Mouse (Mus musculus) right cerebral cortex, postnatal 10 days (tissue): ENCODE measurements around the gene Dag1.
A peak's percentile ranks its signal among the peaks of the same experiment; 100 is the strongest.
"Not testable (repeated sequence)": the region's sequence is repeated elsewhere in the genome, so short reads cannot be mapped to it uniquely, and the experiment has no call there.

ENCODE experiments used
- DNase-seq, 2 experiments: peaks; one replicate each; pipeline ENCODE4 v3.0.0; 2021; ENCODE audit warnings: low spot score in 2 of 2

Dag1 gene

DNA sequence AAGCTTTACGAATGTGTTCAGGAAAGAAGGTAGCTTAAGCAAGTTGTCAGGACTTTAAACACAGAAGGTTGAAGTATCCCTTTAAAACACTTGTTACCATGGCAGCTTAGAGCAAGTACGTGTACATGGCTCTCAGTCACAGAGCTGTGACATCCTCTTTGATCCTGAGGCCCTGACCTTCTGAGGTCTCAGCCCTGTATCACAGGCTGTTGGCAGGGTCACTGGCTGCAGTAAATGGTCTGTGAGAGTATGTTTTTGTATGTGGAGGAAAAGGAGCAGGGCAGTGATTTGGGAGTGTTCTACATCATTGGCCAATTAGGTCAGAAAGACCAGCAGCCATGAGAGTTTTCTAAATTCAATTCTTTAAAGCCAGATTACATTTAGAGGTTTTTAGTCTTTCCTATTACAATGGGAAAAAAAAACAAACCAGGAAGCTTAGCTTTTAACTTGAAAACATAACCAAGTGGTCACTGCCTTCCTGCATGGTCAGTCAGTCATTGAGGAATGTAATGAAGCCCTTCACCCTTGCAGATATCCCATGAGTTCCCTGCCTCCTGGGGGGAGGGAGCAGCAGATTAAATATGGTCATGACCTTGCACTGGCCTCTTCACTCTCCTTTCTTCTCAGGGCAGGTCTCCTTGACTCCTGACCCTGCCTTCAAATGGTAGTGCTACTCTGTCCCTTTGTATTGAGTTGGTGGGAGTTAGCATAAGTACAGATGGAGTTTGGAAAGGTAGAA, 35.7 kb downstream of the Dag1 start:
- no peak for DNase-seq

DNA sequence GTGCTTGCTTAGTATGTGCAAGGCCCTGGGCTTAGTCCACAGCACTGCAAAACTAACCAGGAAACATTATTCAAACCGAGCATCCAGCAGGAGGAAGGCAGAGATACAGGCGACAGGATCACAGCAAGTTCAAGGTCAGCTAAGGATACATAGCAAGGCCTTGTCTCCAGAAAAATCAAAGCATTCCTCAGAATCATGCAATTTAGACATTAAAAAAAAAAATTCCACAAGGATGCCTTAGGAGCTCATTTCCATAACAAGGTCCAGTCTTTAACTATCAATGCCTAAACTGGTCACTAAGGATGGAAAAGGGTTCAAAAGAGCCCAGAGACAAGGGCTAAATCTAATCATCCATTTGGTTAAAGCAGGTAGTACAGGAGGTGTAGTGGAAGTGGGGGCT, 38.6 kb downstream of the Dag1 start:
- DNase-seq: no peak

DNA sequence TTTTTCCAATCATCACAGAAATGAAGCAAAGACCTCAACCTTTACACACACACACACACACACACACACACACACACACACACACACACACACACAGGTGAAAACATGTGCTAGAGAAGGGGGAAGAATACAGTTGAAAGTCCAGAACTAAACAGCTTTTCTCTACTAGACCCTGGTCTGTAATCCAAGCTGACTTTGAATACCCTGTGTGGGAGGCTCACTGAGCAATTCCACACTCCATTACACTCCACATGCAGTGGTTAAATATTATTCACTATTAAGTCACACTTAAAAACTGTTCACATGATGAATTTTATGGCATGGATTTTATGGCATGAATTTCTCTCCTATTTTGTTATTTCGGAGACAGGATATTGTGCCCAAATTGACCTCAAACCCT, 40.1 kb downstream of the Dag1 start:
- no peak for DNase-seq

DNA sequence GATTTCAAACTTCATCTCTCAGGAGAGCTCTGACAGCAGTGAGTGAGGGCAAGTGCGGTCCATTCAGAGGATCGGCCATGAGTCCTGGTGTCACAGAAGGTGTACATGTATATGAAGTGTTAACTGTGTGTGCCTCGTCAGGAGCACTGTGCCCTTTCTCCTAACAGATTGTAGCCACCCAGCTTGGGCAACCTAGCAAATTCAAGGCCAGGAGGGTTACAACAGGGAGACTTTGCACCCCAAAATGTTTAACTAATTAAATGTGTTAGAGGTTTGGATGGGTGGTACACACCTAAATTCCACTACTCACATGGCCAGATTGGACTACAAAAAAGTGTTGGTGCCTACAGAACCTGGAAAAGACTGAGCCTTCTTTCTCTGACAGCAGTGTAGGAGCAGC, 42.2 kb downstream of the Dag1 start:
- no peak for DNase-seq

DNA sequence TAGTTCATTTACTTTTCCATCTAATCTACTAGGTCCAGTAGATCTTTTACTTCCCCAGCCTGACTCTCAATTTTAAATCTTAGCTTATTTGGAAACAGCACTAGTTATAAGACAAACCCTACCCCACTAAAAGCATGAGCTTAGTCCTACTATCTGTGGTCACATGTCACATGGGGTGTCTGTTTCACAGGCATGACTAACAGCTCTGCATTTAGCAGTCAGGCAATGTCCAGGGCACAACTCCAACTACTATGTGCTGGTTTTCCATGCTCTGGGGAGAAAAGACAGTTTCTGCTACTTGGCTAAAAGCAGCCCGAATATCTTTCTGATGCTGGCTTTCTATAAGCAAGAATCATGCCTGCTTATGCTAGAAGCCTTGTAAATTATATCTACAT, 43.4 kb downstream of the Dag1 start:
- peak; percentile 53 to 75 for DNase-seq

DNA sequence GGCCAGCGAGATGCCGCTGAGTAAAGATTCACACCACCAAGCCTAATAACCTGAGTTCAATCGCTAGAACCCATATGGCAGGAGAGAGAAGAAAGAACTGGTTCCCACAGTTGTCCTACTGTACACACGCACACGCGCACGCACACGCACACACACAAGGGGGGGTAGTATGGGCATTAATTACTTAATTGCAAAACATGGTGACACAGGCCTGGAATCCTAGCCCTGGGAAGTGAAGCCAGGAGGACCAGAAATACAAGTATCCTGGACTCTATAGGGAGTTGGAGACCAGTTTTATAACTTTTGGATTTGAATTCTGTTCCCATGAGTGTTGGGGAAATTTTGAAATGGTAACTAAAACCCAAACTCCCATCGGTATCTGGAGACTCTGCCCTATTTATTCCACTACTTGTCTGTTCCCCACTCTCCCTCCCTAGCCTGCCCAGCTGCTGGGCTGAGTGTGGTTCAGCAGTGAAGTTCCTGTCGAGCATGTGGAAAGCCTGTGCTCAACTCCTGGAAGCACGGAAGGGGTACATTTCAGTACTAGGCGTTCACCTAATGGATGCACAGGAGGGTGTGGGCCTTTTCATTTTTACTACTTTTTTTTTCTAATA, 43.9 kb downstream of the Dag1 start:
- no peak for DNase-seq

DNA sequence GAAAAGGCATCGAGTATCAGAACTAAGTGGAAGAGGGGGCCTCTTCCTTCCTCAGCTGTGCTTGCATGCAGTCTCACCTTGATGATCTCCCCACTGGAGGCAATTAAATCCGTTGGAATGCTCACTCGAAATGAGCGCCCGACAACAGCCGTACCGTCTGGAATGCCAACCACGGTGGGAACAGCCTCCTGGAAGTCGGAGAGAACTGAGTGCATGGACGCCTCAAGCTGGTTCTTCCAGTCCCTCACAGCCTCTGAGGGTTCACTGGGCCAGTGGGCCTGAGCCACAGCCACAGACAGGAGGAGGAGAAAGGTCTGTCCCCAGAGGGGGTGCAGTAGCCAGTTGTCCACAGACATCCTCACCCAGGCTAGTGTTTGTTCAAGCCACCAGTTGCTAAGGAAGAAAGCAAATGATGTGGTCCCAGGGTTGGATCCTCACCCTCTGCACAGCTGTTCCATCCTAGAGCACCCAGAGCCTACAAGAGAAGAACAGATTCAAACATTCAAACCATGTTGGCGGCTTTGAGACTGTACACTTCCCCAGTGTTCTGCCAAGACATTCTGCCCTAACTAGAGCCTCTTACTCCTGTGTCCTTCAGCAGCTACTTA, 45.7 kb downstream of the Dag1 start:
- DNase-seq: no peak

DNA sequence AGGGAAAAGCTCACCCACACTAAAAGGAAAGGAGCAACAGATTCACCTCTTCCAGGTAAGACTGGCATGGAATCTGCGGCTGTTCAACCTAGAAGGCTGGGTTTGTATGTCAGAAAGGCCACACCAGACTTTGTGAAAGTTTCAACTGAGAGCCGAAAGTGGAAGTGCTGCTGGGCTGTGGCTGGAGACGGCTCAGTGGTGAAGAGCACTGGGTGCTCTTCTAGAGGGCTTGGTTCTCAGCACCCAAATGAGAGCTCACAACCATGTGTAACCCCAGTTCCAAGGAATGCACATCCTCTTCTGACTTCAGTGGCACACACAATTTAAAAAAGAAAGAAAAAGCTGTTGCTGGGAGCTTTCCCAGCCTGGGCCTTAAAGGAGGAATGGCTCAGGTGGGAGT, 46.4 kb downstream of the Dag1 start:
- no peak for DNase-seq

DNA sequence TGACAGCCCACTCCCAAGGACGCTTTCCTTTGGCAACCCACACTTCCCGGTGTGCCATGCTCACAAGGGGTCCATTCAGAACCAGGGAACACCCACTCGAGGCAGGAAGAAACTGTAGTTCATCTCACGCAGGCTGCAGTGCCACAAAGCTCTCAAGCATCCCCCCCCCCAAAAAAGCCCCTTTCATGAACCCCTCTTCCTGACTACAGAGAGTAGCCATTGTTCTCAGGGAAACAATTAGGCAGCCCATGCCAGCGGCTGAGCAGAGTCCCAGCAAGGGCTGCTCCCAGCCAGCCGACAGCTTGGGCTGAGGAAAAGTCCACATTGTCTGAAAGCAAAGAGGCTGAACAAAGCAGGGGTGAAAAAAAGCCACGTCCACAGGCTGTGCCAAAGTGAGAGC, 50.7 kb downstream of the Dag1 start:
- no peak for DNase-seq

DNA sequence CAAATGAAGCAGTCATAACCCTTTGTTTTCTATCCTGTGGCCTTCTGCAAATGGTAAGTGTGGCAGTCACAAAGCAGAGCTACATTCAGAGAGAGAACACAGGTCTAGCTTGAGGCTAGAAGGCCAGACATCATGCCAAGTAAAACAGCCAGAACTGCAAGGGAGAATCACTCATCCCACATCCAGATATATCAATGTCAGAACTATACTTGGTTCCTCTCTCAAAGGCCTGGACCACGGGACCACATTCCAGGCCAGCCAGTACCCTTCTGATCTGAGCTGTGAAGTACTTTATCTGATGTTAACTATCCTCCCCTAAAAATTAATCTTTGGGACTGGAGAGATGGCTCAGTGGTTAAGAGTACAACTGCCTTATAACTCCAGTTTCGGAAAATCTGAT, 51.3 kb downstream of the Dag1 start:
- no peak for DNase-seq

DNA sequence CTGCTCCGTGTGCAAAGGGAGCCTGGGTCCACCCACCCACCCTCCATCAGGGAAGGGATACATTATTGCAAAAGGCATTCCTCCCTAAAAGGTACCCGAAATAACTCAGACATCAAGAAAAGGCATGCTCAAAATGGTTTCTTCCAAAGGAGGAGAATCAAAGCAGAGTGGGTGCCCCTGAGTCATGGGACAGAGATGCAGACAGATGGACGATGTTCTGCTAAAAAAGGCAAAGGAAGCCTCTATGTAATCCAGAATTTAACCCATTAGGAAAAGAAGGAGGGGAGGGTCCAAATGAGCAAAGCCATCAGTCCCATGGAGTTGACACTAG, 58.2 kb downstream of the Dag1 start:
- peak in 1 of 2 experiments; percentile 58 for DNase-seq

DNA sequence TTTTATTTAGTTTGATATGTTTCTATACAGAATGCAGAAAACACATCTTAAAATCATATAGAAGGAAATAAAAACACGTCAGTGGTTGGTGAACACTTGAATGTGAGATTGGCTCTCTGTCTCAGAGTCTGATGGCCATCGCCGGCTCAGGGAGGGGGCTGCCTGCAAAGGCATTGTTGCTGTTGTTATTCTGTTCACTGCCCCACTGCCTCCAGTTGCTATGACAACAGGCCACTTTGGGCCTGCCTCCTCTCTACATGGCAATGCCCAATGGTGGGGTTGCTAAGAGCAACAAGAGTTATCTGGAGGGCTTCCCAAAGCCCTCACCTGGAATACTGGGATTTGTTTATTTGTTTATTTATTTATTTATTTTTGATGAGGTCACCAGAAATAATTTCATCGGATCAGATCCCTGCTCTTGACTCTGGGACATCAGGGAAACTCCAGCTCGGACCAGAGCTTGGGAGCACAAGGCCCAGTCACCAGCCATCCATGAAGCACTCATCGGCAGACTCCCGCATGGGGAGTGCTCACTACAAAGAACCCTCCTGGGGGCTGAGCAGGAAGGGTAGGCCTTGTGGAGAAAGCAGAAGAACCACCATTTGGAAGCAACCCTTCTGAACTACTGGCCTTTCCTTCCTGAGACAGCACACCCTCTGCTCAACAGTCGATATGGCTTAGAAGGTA, 58.7 kb downstream of the Dag1 start:
- DNase-seq: peak; percentile 70 to 77

DNA sequence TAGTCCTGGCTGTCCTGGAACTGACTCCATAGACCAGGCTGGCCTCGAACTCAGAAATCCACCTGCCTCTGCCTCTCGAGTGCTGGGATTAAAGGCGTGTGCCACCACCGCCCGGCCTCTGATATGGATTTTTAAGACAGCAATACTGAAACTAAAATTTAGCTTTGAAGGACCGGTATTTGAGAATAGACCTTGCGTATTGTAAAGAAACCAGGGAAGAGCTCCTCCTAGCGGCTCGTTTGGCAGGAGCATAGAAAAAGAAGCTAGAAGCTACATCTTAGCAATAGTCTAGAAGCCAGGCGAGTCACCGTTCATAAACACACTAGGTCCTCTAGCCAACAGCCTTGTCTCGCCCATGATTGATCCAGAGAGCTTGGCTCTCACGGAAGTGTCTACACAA, 60.7 kb downstream of the Dag1 start:
- DNase-seq: peak; percentile 82 to 87

DNA sequence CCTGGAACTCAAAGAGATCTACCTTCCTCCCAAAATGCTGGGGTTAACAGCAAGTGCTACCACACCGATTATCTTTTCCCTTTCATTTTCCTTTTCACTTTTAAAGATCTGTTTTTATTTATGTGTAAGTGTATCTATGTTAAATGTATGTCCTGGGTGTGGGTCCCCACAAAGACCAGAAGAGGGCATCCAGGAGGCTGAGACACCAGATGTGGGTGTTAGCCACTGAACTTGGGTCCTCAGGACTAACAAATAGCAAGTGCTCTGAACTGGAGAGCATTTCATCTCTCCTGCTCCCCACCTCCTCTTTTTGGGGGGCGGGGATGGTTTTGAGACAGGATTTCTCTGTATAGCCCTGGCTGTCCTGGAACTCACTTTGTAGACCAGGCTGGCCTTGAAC, 61.6 kb downstream of the Dag1 start:
- DNase-seq: no peak

DNA sequence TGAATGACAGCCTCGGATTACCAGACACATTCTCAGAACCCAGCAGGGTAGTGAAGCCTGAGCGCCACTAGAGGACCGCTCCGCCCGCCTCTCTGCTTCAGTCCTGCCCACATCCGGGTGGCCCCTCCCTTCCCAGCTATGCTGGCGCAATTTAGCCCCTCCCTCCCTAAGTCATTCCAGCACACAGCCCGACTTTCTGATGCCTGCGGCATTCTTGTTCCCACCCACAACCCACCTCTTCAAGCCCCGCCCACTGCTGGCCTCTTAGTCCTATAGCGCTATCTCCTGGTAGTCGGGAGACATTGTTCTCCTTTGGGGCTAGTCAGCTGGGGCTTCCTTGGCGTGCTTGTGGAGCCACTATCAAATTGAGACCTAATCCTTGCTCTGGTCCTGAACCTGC, 62.6 kb downstream of the Dag1 start:
- DNase-seq: peak; percentile 95 to 97

DNA sequence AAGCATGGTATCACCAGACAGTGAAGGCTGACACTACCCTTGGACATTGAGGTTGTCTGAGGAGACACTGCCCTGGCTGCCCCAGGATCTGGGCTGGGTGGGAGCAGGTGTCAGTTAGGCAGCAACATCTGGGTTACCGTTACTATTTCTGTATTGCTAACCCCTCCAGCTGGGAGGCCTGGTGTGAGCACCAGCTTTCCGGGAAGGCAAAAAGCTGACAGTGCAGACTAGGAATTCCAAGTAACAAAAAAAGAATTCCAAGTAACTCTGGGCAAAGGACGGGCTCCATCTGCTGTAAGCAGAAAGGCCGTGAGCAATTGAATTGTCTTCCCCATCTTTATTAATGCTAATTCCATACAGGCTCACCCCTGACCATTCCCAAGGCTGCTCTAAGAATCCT, 65.1 kb downstream of the Dag1 start:
- no peak for DNase-seq

DNA sequence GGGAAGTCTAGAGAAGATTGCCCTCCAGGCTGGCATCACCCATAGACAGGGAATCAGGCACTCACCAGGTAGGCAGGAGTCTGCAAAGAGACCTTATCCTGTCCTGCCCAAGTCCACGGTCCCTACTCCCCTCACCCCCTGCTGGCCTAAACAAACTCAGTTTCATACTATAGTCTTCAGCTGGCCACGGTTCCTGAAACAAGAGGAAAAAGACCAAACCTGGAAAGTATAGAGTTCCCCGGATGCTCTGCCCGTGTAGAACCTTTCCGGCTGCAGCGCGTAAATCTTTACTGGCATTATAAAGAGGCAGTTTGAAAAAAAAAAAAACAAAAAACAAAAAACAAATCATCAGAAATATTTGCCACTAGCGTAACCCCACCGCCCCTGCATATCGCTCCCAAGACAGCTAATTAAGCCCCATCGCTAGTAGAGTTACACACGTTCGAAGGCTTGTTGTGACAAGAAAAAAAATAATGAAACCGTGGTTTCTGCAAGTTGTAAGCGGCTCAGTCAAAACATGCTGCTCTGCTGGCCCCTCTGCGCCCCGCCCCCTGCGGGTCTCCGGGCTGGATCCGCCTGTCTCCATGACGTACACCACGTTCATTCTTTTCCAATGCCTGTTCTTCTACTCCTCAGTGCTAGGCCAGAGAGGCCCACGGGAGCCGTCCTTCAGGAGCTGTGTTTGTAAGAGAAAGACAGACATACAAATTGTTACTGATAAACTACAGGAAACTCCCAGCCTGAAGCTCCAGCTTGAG, 66.7 kb downstream of the Dag1 start:
- DNase-seq: no peak

DNA sequence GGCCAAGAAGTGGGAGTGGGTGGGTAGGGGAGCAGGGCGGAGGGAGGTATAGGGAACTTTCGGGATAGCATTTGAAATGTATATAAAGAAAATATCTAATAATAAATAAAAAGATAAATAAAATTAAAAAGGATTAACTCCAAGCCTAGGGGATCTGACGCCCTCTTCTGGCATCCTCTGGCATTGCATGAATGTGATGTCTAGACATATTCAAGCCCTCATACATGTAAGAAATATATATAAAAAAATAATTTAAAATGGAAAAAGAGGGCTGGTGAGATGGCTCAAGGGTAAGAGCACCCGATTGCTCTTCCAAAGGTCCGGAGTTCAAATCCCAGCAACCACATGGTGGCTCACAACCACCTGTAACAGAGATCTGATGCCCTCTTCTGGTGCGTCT, 67.5 kb downstream of the Dag1 start:
- not testable (repeated sequence) for DNase-seq

DNA sequence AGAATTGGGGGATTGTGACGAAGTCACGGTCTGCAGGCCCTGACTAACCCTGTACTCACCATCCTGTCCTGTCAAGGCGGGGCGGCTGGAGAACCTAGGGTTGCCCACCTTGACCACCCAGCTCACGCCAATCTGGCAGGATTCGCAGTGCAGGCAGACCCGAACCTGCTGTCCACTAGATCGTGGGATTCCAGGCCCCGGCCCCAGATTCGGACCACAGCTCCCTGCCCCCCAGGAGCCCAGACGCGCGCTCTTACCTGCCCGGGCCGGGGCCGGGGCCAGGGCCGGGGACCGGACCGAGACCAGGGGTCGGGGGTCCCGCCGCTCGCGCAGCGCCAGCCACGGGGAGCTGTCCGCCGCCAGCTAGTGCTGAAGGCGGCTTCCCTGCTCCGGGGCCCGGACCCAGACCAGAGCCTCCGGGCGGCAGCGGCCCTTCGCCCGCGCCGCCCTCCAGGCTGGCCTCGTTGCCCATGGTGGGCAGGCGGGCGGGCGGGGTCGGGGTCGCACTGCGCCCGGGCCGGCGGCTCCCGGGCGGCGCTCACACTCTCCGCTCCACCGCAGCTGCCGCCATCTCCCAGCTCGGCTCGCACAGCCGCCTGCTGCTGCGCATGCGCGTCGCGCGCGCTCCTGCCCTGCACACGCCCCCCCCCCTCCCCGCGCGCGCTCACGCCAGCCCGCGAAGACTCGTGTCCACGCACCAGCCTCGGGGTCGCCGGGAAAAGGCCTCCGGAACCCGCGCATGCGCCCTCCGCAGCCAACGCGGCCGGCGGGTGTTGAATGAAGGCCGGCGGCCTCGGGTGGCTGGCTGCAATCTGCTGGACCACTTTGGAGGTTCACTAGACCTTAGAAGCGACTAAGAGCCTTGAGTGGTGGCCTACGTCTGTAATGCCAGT, 73.7 kb downstream of the Dag1 start, which contains the start of gene Bsn:
Gene Bsn, minus strand, starts transcription at position 598 of the 893 bp plus-strand sequence.
- DNase-seq: peak; percentile 89 to 92

DNA sequence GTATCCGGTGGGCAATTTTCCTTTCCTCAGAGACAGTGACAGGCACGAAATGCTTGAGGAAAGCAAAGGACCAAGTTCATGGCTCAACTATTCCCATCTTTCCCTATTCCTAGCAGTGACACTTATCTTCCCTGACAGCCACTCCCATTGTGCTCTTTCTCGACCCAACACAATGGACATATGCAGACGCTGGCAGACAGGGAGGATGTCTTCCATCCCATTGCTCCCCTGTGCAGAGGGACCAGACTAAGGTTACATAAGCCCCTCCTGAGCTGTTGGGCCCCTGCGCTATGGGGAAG, 74.3 kb downstream of the Dag1 start:
- no peak for DNase-seq

DNA sequence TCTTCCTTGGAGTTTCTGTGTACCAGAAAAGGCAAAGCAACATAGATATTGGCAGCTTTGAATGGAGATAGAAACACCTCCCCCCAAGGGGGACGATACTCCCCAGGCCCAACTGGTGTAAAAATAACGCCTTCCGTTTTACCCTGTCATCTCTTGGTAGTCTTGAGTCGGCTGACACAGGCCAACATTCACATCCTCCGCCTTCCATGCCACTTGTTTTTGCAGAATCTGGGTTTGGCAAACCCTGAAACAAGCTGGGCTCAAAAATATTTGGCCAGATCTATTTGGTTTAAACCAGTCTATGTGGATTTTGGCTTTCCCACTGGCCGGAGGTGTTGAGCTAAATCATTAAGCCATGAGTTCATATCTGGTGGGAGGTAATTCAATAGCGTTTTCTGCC, 74.7 kb downstream of the Dag1 start:
- no peak for DNase-seq
